Mouse (Mus musculus) myocyte (in vitro differentiated cells): Measurements from ENCODE around the gene Adamts17. TPM values are rescaled to one million over a fixed set of nuclear protein-coding genes. Genes with fewer than 3 reads are reported as not detected.

Source experiments
- H3K27me3 ChIP-seq: one replicate; pipeline ENCODE4 v1.6.1; 2011; ENCODE audit not compliant: control insufficient read depth, insufficient read depth, insufficient read length
- H3K36me3 ChIP-seq: one replicate; pipeline ENCODE4 v1.6.1; 2011; ENCODE audit not compliant: control insufficient read depth, insufficient read depth
- H3K4me2 ChIP-seq: one replicate; pipeline ENCODE4 v1.6.1; 2011; ENCODE audit warnings: low read depth, control low read depth
- H3K4me3 ChIP-seq: one replicate; pipeline ENCODE4 v1.5.1; 2011; ENCODE audit warnings: mild to moderate bottlenecking, control low read depth, moderate library complexity
- H3K79me2 ChIP-seq: one replicate; pipeline ENCODE4 v1.6.1; 2011; ENCODE audit not compliant: control insufficient read depth, insufficient read depth
- H3ac ChIP-seq: one replicate; pipeline ENCODE4 v1.6.1; 2011; ENCODE audit not compliant: control insufficient read depth, insufficient read length
- CEBPB ChIP-seq: IDR thresholded peaks from 2 replicates; pipeline ENCODE4 v1.6.1; 2011; ENCODE audit warnings: mild to moderate bottlenecking, moderate library complexity; ENCODE audit not compliant: poor library complexity, insufficient read depth, severe bottlenecking
- E2F4 ChIP-seq: IDR thresholded peaks from one replicate; pipeline ENCODE4 v1.6.1; 2011; ENCODE audit warnings: mild to moderate bottlenecking, control low read depth, moderate library complexity; ENCODE audit not compliant: insufficient read depth
- MAX ChIP-seq: IDR thresholded peaks from one replicate; pipeline ENCODE4 v1.6.1; 2011; ENCODE audit warnings: low read depth, mild to moderate bottlenecking, control low read depth
- MYOD1 ChIP-seq, 3 experiments: IDR thresholded peaks; one replicate each; pipeline ENCODE4 v1.6.1; 2011; ENCODE audit warnings: control low read depth in 2 of 3, low read depth in 2 of 3, mild to moderate bottlenecking in 2 of 3, moderate library complexity in 1 of 3; ENCODE audit not compliant: insufficient read length in 2 of 3, control insufficient read depth in 1 of 3
- MYOG ChIP-seq, 3 experiments: IDR thresholded peaks; one replicate each; pipeline ENCODE4 v1.6.1; 2011; ENCODE audit warnings: control low read depth in 2 of 3, low read depth in 2 of 3, mild to moderate bottlenecking in 2 of 3; ENCODE audit not compliant: insufficient read length in 2 of 3, control insufficient read depth in 1 of 3, insufficient read depth in 1 of 3
- POLR2A ChIP-seq: IDR thresholded peaks from one replicate; pipeline ENCODE4 v1.6.1; 2011; ENCODE audit warnings: low read depth, mild to moderate bottlenecking, control low read depth, moderate library complexity; ENCODE audit not compliant: insufficient read length
- POLR2AphosphoS2 ChIP-seq: IDR thresholded peaks from one replicate; pipeline ENCODE4 v1.6.1; 2011; ENCODE audit warnings: low read depth, control low read depth; ENCODE audit not compliant: insufficient read length
- REST ChIP-seq: IDR thresholded peaks from one replicate; pipeline ENCODE4 v1.6.1; 2011; ENCODE audit warnings: mild to moderate bottlenecking, control low read depth, moderate library complexity; ENCODE audit not compliant: insufficient read depth, insufficient read length
- SRF ChIP-seq: IDR thresholded peaks from one replicate; pipeline ENCODE4 v1.6.1; 2011; ENCODE audit warnings: low read depth; ENCODE audit not compliant: control insufficient read depth, insufficient read length
- TCF12 ChIP-seq: IDR thresholded peaks from one replicate; pipeline ENCODE4 v1.6.1; 2011; ENCODE audit warnings: mild to moderate bottlenecking, control low read depth; ENCODE audit not compliant: poor library complexity, insufficient read depth, severe bottlenecking
- TCF3 ChIP-seq: IDR thresholded peaks from one replicate; pipeline ENCODE4 v1.6.1; 2011; ENCODE audit warnings: low read depth, control low read depth; ENCODE audit not compliant: insufficient read length
- USF1 ChIP-seq: IDR thresholded peaks from one replicate; pipeline ENCODE4 v1.6.1; 2011; ENCODE audit warnings: low read depth, mild to moderate bottlenecking, control low read depth, moderate library complexity
- polyA plus RNA-seq: library from polyadenylated mRNA; unstranded; fragments of >200 nt; fragmentation: generic; extraction: Trizol; gene quantifications from one replicate; pipeline ENCODE4 v1.2.1, GENCODE M21; 2012; ENCODE audit warnings: missing spikeins

Adamts17 gene
- polyA plus RNA-seq, 1 experiment = 1.8 TPM

DNA sequence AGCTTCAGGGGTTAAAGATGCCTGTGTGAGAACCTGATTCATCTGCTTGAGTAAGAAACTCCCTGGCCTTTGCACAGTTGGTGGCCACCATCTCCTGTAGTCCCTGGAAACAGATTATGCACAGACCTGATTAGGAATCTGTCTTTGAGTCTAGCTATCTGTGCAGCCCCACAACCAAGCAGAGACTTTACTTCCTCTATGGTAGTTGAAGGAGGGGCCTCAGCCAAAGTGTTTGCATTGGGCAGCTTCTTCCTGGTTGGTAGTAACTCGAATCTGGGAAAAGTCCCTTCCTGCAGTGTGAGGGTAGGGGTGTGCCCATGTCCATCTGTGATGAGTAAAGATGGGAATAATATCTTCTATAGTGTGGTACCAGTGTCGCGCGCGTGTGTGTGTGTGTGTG is 115.2 kb downstream of the Adamts17 start:
- H3K27me3 ChIP-seq = peaks cover 6% of the 10 kb centered on the region
- H3K79me2 ChIP-seq = no peaks in the 10 kb centered on the region
- TF ChIP-seq TCF3 (no peak), SRF (no peak), CEBPB (no peak), MYOG (IDR thresholded peaks at IDR 0.05; ENCODE audit: control insufficient read depth in 1 of 3, insufficient read depth in 1 of 3, insufficient read length in 2 of 3, low read depth in 2 of 3) (no peak), E2F4 (no peak), MAX (no peak), TCF12 (no peak), POLR2AphosphoS2 (no peak), POLR2A (no peak), REST (no peak)
- H3K36me3 ChIP-seq = no peaks in the 10 kb centered on the region
- H3K4me3 ChIP-seq = no peak overlapping the region
- H3K4me2 ChIP-seq = no peak overlapping the region
- H3ac ChIP-seq = no peak overlapping the region

DNA sequence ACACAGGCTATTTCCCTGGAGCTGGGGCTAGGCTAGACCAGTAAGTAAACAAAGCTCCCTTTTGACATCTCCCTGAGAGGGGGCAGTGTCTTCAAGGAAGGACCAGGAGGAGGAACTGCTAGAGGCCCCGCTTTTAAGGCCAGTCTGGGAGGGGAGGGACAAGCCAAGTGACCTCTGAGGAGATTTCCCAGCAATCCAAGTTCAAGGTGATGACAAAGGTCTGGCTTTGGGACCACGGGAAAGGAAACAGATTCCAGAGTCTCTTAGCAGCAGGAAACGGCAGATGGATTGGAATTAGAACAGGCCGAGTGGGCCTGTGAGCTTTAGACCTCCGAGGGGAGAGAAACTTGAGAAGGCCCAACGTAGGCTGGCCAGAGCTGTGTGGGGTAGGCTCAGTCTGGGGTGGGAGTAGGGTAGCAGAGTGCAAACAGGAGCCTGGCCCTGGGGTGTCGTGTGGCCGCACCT is 116.0 kb downstream of the Adamts17 start:
- Histone ChIP-seq H3K4me3 (no peak overlapping the region), H3K27me3 (peaks cover 6% of the 10 kb centered on the region), H3K79me2 (no peaks in the 10 kb centered on the region), H3K4me2 (peak overlapping the region; percentile 39), H3ac (no peak overlapping the region), H3K36me3 (no peaks in the 10 kb centered on the region)
- TF ChIP-seq SRF (no peak), E2F4 (no peak), USF1 (no peak), MYOD1 (IDR thresholded peaks at IDR 0.05; ENCODE audit: control insufficient read depth in 1 of 3, insufficient read length in 2 of 3, low read depth in 2 of 3) (no peak), MYOG (IDR thresholded peaks at IDR 0.05; ENCODE audit: control insufficient read depth in 1 of 3, insufficient read depth in 1 of 3, insufficient read length in 2 of 3, low read depth in 2 of 3) (no peak), CEBPB (no peak), POLR2A (no peak)

- Histone ChIP-seq H3ac (no peak overlapping the region), H3K27me3 (peaks cover 6% of the 10 kb centered on the region), H3K36me3 (no peaks in the 10 kb centered on the region), H3K4me3 (no peak overlapping the region), H3K79me2 (no peaks in the 10 kb centered on the region), H3K4me2 (peak overlapping the region; percentile 39)
- TF ChIP-seq MAX (no peak), MYOD1 (IDR thresholded peaks at IDR 0.05; ENCODE audit: control insufficient read depth in 1 of 3, insufficient read length in 2 of 3, low read depth in 2 of 3) (peak in 2 of 3 experiments; percentile 87 to 94), POLR2AphosphoS2 (no peak), REST (no peak), E2F4 (no peak), MYOG (IDR thresholded peaks at IDR 0.05; ENCODE audit: control insufficient read depth in 1 of 3, insufficient read depth in 1 of 3, insufficient read length in 2 of 3, low read depth in 2 of 3) (peak; percentile 65 to 97 (median 91)), TCF3 (peak; percentile 72), SRF (no peak), POLR2A (no peak), TCF12 (peak; percentile 70), USF1 (no peak), CEBPB (no peak)
These were observed 116.4 kb downstream of the Adamts17 start for GRCm38 (mm10) chr7:66955978-66956377.

DNA sequence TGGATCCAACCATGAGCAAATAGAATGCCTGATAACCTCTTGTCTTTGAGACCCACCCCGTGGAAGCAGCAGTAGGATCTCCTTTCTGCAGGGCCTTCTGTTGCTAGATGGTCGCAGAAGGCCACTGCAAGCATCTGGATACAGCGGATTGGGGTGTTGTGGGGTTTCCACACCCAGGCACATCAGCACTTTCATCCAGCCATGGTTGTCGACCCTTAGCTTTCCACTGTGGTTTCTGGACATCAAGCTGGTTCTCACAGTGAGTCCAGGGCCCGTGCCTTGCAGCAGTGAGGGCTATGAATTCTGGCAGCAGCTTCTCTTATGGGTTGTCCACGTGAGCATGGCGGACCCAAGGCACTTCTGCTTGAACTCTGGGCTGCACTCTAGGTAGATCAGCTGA is 118.2 kb downstream of the Adamts17 start:
- Histone ChIP-seq H3K36me3 (no peaks in the 10 kb centered on the region), H3K4me2 (no peak overlapping the region), H3K79me2 (no peaks in the 10 kb centered on the region), H3ac (no peak overlapping the region), H3K4me3 (no peak overlapping the region), H3K27me3 (no peaks in the 10 kb centered on the region)
- no peak for TF ChIP-seq POLR2A
- TF ChIP-seq REST = no peak
- no peak for TF ChIP-seq MYOG (IDR thresholded peaks at IDR 0.05; ENCODE audit: control insufficient read depth in 1 of 3, insufficient read depth in 1 of 3, insufficient read length in 2 of 3, low read depth in 2 of 3)
- no peak for TF ChIP-seq POLR2AphosphoS2
- no peak for TF ChIP-seq MAX
- no peak for TF ChIP-seq SRF

DNA sequence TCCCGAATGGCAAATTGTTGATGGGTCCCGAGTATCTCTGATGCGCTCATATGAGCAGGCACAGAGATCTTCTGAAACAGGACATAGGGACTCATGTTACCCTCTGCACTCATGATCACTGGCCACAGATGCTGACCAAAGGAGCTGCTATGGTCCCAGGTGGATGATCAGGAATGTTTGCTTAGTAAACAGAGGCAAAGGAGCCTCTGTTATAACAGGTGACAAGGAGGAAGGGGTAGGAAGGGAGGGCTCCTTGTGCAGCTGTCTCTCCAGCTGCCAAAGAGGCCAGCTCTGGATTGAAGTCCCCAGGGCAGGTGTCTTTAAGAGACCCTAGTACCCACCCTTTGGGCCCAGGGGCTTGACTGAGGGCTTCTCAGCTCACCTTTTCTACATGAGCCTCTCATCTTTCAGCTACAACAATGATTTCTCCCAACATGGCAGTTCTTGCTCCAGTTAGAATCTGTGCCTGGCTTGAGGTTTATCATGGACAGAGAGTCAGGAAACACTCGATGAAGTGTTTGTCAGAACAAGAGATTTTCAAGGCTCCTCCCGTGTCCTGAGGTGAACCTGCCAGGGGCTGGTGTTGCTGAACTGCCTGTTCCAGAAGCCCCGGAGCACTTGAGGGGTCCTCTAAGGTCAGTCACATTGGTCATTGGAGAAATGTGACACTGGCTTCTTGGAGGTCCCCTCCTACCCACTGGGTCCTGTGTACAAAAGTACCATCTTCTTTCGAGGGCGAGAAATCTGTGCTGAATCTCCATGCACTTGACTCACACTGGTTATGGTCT is 120.9 kb downstream of the Adamts17 start:
- TF ChIP-seq TCF3 (no peak), MYOD1 (IDR thresholded peaks at IDR 0.05; ENCODE audit: control insufficient read depth in 1 of 3, insufficient read length in 2 of 3, low read depth in 2 of 3) (peak in 2 of 3 experiments; percentile 27 to 35), MYOG (IDR thresholded peaks at IDR 0.05; ENCODE audit: control insufficient read depth in 1 of 3, insufficient read depth in 1 of 3, insufficient read length in 2 of 3, low read depth in 2 of 3) (peak in 1 of 3 experiments; percentile 19)
- Histone ChIP-seq H3K36me3 (no peaks in the 10 kb centered on the region), H3K4me2 (no peak overlapping the region), H3K27me3 (no peaks in the 10 kb centered on the region), H3K4me3 (no peak overlapping the region), H3K79me2 (no peaks in the 10 kb centered on the region), H3ac (no peak overlapping the region)
